ENCODE assay signal across 1 mouse cellular context in genomic region chr10:128455280-128455679, GRCm38 (mm10).
A peak's percentile ranks its signal among the peaks of the same experiment; 100 is the strongest.
TF ChIP-seq lines count a peak whose summit lies in the region.

No protein-coding gene starts in this region.

TF ChIP-seq in CH12.LX, 34 proteins besides CTCF, POLR2A, EP300 and RAD21:
- TF ChIP-seq MXI1 (IDR thresholded peaks at IDR 0.05; ENCODE audit: low read depth, low read length) = no peak
- TF ChIP-seq GABPA (IDR thresholded peaks at IDR 0.05; ENCODE audit: insufficient replicate concordance, low read depth, low read length) = no peak
- peak; percentile 40; the same call in 1 of the 2 replicates for TF ChIP-seq IRF4 (IDR thresholded peaks at IDR 0.05; ENCODE audit: low read depth, low read length)
- TF ChIP-seq TCF12 (IDR thresholded peaks at IDR 0.05; ENCODE audit: low read depth, low read length) = peak; percentile 64; the same call in 1 of the 2 replicates
- TF ChIP-seq CHD2 (IDR thresholded peaks at IDR 0.05; ENCODE audit: low read length) = peak; percentile 78; the same call in 1 of the 2 replicates
- TF ChIP-seq NRF1 (IDR thresholded peaks at IDR 0.05; ENCODE audit: low read depth, low read length) = no peak
- TF ChIP-seq SIN3A (IDR thresholded peaks at IDR 0.05; ENCODE audit: low read length) = 0 out of 2 replicates have a peak, but pooled peaks have one; percentile 54
- TF ChIP-seq SMC3 (IDR thresholded peaks at IDR 0.05; ENCODE audit: low read depth, low read length) = peak; percentile 65
- TF ChIP-seq ZMIZ1 (IDR thresholded peaks at IDR 0.05; ENCODE audit: low read depth, low read length) = no peak
- no peak for TF ChIP-seq POLR2AphosphoS2 (IDR thresholded peaks at IDR 0.05; ENCODE audit: low read depth, low read length)
- peak; percentile 55; the same call in 1 of the 2 replicates for TF ChIP-seq HCFC1 (IDR thresholded peaks at IDR 0.05; ENCODE audit: low read depth, low read length)
- TF ChIP-seq BHLHE40 (IDR thresholded peaks at IDR 0.05; ENCODE audit: low read depth, low read length) = 0 out of 2 replicates have a peak, but pooled peaks have one; percentile 37
- TF ChIP-seq ELF1 (IDR thresholded peaks at IDR 0.05; ENCODE audit: low read depth, low read length) = 0 out of 2 replicates have a peak, but pooled peaks have one; percentile 23
- 0 out of 2 replicates have a peak, but pooled peaks have one; percentile 16 for TF ChIP-seq ZC3H11A (IDR thresholded peaks at IDR 0.05; ENCODE audit: low read depth, low read length)
- no peak; the same call in 1 of the 2 replicates for TF ChIP-seq MAX (IDR thresholded peaks at IDR 0.05; ENCODE audit: low read length)
- 0 out of 2 replicates have a peak, but pooled peaks have one; percentile 33 for TF ChIP-seq ETS1 (conservative IDR thresholded peaks at IDR 0.05; ENCODE audit: low read depth, low read length)
- peak; percentile 99 for TF ChIP-seq ZNF384 (IDR thresholded peaks at IDR 0.05; ENCODE audit: low read depth, low read length)
- 0 out of 2 replicates have a peak, but pooled peaks have one; percentile 22 for TF ChIP-seq MEF2A (IDR thresholded peaks at IDR 0.05; ENCODE audit: borderline replicate concordance, low read depth, low read length)
- no peak for TF ChIP-seq JUN (IDR thresholded peaks at IDR 0.05; ENCODE audit: insufficient read depth, low read depth, low read length)
TF ChIP-seq in CH12.LX: peak in this region for 12.
